Mouse (Mus musculus): ENCODE data around the gene Tcam1.

Gene Tcam1

DNA sequence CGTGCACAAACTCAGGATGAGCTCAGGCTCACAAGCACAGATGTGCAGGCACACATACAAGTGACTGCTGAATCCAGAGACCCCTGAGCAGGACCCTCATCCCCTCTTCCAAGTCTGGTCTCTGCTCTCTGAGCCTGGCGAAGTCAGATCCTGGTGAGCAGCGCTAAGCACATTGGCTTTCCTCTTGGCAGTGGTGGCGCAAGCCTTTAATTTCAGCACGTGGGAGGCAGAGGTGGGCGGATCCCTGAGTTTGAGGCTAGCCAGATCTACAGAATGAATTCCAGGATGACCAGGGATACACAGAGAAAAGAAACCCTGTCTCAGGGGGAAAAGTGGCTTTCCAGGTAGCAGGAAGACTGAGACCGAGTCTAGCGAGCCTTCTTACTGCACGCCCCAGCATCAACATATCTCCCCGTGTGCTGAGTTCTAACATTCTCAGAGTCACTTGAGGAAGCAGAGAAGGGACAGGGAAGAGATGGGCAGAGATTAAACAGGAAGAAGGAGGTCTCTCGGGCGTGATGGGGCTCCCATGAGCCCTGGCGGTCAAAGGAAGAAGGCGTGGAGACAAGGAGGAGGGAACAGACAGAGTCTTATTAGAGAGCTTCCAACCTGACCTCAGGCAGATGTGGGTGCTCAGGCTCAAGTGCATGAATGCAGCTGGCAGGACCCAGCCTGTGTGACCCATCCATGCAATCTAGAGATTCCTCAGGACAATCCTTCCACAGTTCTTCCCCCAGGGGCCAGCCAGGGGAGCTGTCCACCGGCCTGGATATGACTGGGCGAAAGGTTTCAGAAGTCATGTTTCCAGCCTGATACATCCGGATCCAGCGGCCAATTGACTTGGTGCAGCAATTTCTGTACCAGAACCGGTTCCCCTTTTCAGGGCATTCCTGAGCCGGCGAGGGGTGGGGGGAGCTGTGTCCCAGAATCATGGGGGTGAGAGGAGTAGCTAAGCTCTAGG lies 42.2 kb downstream of the Tcam1 start:
- DNase-seq (ENCODE audit: low spot score), result peak; percentile 38

DNA sequence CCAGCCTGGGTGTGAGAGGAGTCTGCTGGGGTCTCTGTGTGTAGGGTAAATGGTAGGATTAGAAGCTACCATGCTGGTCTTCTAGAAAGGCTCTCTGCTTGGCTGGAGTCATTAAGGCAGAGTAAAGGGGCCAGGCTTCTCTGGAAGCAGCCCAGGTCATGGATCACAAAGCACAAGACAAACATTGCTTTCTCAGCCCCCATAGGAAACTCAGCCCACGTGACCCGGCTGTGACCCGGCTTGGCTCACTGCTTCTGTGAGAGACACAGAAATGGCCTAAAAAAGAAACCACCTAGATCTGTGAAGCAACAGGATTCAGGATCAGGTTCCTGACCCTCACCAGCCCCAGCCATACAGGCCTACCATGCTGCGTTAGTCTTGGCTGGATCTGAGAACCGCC lies 48.4 kb downstream of the Tcam1 start:
- DNase-seq (ENCODE audit: low spot score), result peak; percentile 42

DNA sequence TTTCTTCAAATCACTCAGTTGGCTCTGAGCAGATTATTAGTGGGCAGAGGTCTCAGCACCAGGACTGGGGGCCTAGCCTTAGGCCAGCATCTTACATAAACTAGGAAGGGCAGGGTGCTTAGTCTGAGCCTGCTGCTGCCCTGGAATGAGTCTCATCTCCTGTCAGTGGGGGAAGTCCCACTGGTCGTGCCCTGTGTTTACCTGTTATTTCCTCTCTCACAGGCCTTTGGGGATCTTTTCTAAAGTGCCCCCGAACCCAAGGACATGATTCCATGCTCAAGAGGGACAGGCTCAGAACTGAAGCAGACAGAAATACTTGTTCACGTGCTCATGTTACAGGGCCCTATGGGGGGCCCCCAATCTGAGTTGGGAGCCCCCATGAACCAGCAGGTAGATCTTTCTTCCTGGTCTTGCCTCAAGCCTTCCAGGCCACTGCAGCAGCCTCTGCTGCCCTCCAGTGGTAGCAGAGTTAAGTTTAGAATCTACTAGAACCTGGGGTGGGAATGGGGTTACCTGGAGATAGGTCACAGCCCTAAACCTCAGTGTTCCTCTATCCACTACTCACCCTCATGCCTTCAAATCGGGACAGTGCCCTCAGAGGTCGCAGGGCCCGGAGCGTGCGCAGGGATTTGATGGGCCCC lies 49.2 kb downstream of the Tcam1 start:
- peak; percentile 69 for DNase-seq (ENCODE audit: low spot score)

DNA sequence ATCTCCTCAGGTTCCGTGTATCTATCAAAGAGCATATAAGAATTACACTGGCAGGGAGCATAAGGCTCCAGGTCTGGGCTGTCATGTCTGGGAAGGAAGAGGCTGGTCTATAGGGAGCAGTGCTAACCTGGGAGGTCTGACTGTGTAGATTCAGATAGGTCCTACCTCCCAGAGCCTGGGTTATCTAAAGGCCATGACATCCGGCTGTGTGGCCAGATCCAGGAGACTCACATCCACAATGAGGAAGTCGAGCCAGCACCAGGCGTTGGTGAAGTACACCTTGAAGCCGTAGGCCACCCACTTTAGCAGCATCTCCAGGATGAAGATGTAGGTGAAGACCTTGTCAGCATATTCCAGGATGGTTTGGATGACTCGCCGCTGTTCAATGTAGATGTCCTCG lies 50.0 kb downstream of the Tcam1 start:
- DNase-seq (ENCODE audit: low spot score), result no peak

DNA sequence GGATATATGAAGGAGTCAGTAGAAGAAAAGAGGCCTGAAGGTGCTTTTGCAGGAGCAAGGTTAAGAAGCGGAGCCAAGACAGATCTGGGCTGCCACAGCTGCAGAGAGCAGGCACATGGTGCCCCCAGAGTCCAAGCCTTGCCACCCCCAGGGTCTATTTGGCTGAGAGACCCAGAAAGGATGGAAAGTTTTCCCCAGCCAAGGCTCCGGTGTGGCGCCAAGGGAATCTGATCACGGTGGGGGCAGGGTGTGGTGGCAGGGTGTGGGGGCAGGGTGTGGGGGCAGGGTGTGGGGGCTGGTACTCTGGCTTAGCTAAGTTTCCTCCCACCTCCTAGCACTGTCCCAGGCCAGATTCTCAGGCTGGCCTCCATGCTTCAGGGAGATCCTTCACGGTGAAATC lies 52.0 kb downstream of the Tcam1 start:
- no peak for DNase-seq (ENCODE audit: low spot score)

DNA sequence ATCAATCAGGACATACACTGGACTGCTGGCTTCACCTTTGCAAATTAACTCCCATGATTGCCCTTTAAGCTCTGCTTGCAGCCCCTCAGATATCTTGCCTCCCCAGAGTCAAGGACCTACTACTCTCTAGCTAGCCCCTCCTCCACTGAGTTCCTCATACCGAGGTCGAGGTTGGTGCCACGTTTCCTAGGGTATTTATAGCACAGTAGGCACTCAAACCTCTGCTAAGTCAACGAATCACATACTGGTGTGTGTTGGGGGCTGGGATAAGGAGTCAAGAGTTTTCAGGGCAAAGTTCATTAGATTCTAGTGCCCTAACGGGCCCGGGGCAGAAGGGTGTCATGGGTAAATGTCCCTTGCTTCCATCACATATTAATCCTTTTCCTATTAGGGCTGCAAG lies 52.7 kb downstream of the Tcam1 start:
- DNase-seq (ENCODE audit: low spot score), result no peak

DNA sequence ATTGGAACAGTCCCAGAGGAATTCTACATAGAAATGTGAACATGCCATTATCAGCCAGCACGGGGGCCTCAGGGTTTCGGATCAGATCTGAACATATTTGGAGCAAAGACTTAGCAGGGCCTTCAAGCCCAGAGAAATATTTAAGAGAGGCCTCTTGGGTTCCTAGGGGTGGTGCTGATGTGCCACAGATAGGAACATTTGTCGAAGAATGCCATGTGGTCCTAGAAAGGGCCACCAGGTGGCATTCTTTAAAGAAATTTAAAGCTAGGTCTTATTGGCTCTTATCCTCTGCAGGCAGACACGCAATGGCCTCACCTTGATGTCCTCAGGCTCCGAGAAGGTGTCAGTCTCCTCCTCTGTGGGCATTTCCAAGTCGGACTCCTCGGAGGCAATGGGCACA lies 53.2 kb downstream of the Tcam1 start:
- peak; percentile 64 for DNase-seq (ENCODE audit: low spot score)

DNA sequence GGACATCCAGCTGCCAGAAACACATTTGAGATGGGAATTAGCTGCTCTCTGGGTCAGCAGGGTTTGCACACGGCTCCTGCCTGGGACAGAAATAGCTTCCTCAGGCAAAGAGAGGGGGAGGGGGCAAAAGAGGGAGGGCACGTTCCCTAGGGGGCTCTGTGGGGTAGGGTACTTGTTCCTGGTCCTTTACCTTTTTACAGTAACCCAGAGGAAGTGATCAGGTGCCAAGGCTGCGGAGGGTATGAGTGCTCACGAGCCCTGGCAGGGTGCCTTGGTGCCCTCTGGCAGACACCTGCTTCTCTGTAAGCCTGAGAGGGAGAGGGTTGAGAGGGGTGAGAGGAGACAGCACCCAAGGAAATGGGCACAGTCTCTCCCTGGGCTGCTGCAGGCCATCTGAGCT lies 56.0 kb downstream of the Tcam1 start:
- no peak for DNase-seq (ENCODE audit: low spot score)

DNA sequence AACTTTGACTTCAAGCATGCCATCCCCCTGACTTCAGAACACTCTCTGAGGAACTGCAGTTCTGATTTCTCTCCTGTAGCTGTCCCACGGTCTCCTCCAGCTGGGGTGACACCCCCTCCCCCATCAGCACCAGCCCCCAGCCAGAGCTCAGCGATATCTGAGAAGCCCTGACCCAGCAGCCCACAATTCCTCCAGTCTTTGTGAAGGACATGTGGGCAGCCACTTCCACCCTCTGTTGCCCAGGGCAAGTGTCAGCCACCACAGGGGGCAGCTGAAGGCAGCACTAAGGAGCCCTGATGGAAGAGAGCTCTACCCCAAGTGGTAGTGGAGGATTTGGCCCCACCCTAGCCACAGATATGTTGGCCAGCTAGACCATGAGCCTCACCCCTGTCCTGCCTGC lies 57.6 kb downstream of the Tcam1 start:
- no peak for DNase-seq (ENCODE audit: low spot score)

DNA sequence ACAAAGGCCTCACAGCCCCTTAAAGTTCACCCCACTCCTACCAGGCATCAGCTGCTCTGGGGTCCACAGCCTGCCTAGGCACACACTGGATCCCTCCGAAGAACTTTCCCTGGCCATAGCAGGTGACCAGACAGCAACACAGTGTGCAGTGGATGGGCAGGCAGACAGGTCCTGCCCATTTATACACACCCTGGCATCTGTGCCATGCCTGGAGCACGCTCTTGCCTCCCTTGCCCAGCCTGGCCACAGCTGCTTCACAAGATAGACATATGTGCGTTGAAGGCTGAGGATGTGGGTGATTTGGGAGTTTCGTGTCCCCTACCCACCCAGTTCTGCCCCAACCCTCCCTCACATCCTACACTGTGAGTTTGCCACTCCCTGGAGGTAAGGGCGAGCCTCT lies 61.6 kb downstream of the Tcam1 start:
- DNase-seq (ENCODE audit: low spot score), result no peak
